Mouse (Mus musculus) frontal cortex, postnatal 10 days (tissue): ENCODE results near the gene Camta1.
A peak's percentile ranks its signal among the peaks of the same experiment; 100 is the strongest.

ENCODE experiments used
- DNase-seq, 2 experiments: peaks; one replicate each; pipeline ENCODE4 v3.0.0; 2022; ENCODE audit warnings: low spot score in 2 of 2, mixed read lengths in 1 of 2

Camta1 gene

GRCm38 (mm10) chr4:151860441-151861331 lies 990 bp downstream of the Camta1 start:
- peak; percentile 38 to 57 for DNase-seq

GRCm38 (mm10) chr4:151859275-151859674 lies 2.4 kb downstream of the Camta1 start:
- DNase-seq, result no peak

- DNase-seq, result no peak
These were observed 7.7 kb downstream of the Camta1 start for GRCm38 (mm10) chr4:151853949-151854348.

- DNase-seq, result peak in 1 of 2 experiments; percentile 22
These were observed 10.5 kb downstream of the Camta1 start for GRCm38 (mm10) chr4:151851179-151851578.

- DNase-seq, result no peak
These were observed 19.1 kb downstream of the Camta1 start for GRCm38 (mm10) chr4:151842591-151842990.

- no peak for DNase-seq
These were observed 23.2 kb downstream of the Camta1 start for GRCm38 (mm10) chr4:151838518-151838917.

GRCm38 (mm10) chr4:151835860-151836259 lies 25.8 kb downstream of the Camta1 start:
- no peak for DNase-seq

- DNase-seq, result no peak
These were observed 27.1 kb downstream of the Camta1 start for GRCm38 (mm10) chr4:151834536-151834935.

- DNase-seq, result no peak
These were observed 27.7 kb downstream of the Camta1 start for GRCm38 (mm10) chr4:151833940-151834449.

- no peak for DNase-seq
These were observed 33.8 kb downstream of the Camta1 start for GRCm38 (mm10) chr4:151827840-151828239.

- no peak for DNase-seq
These were observed 34.3 kb downstream of the Camta1 start for GRCm38 (mm10) chr4:151827356-151827755.

- no peak for DNase-seq
These were observed 37.7 kb downstream of the Camta1 start for GRCm38 (mm10) chr4:151823963-151824362.

- DNase-seq, result no peak
These were observed 38.7 kb downstream of the Camta1 start for GRCm38 (mm10) chr4:151822986-151823385.

GRCm38 (mm10) chr4:151817981-151818766 lies 43.5 kb downstream of the Camta1 start:
- no peak for DNase-seq

GRCm38 (mm10) chr4:151813711-151814110 lies 48.0 kb downstream of the Camta1 start:
- DNase-seq, result no peak

GRCm38 (mm10) chr4:151805685-151806084 lies 56.0 kb downstream of the Camta1 start:
- no peak for DNase-seq

- DNase-seq, result no peak
These were observed 56.6 kb downstream of the Camta1 start for GRCm38 (mm10) chr4:151805046-151805445.

- DNase-seq, result no peak
These were observed 57.5 kb downstream of the Camta1 start for GRCm38 (mm10) chr4:151804208-151804607.

GRCm38 (mm10) chr4:151798630-151799029 lies 63.0 kb downstream of the Camta1 start:
- DNase-seq, result no peak

- no peak for DNase-seq
These were observed 68.0 kb downstream of the Camta1 start for GRCm38 (mm10) chr4:151793694-151794093.

- DNase-seq, result no peak
These were observed 74.5 kb downstream of the Camta1 start for GRCm38 (mm10) chr4:151786946-151787705.

GRCm38 (mm10) chr4:151780511-151780910 lies 81.2 kb downstream of the Camta1 start:
- no peak for DNase-seq
